Mouse (Mus musculus) midbrain, embryonic 14.5 days (tissue): Measurements from ENCODE around the gene Aff3. TPM values are rescaled to one million over a fixed set of nuclear protein-coding genes. Genes with fewer than 3 reads are reported as not detected.
A peak's percentile ranks its signal among the peaks of the same experiment; 100 is the strongest.

ENCODE experiments used
- ATAC-seq: fragments of 200-750 bp; cut with Nextera tagmentation; 2 replicates; pipeline ENCODE4 v1.8.0; 2017; ENCODE audit warnings: moderate number of reproducible peaks, moderate library complexity; ENCODE audit not compliant: low FRiP score, low TSS enrichment
- DNase-seq: peaks from one replicate; pipeline ENCODE4 v3.0.0-alpha.2; 2015
- H3K27ac ChIP-seq: fragments of 300-500 bp; sonication (generic); replicated peaks from 2 replicates; pipeline ENCODE4 v1.5.1; 2014; ENCODE audit warnings: mild to moderate bottlenecking, low read depth, low read length, moderate library complexity
- H3K27me3 ChIP-seq: fragments of 300-500 bp; sonication (generic); 2 replicates; pipeline ENCODE4 v1.6.1; 2014; ENCODE audit warnings: low read length, control low read depth, mixed read lengths; ENCODE audit not compliant: control insufficient read depth, insufficient read depth
- H3K36me3 ChIP-seq: fragments of 300-500 bp; sonication (generic); 2 replicates; pipeline ENCODE4 v1.6.1; 2014; ENCODE audit warnings: low read length, control low read depth; ENCODE audit not compliant: control insufficient read depth, insufficient read depth
- H3K4me1 ChIP-seq: fragments of 300-500 bp; sonication (generic); 2 replicates; pipeline ENCODE4 v1.6.1; 2014; ENCODE audit warnings: mild to moderate bottlenecking, antibody characterized with exemption, low read length, control low read depth; ENCODE audit not compliant: control insufficient read depth, insufficient read depth
- H3K4me2 ChIP-seq: fragments of 300-500 bp; sonication (generic); 2 replicates; pipeline ENCODE4 v1.6.1; 2014; ENCODE audit warnings: mild to moderate bottlenecking, low read length, moderate library complexity
- H3K4me3 ChIP-seq: fragments of 300-500 bp; sonication (generic); replicated peaks from 2 replicates; pipeline ENCODE4 v1.5.1; 2014; ENCODE audit warnings: low read depth, low read length
- H3K9ac ChIP-seq: fragments of 300-500 bp; sonication (generic); replicated peaks from 2 replicates; pipeline ENCODE4 v1.6.1; 2014; ENCODE audit warnings: mild to moderate bottlenecking, low read length, moderate library complexity
- H3K9me3 ChIP-seq: fragments of 300-500 bp; sonication (generic); 2 replicates; pipeline ENCODE4 v1.6.1; 2016; ENCODE audit warnings: low read length, control low read depth, mixed read lengths; ENCODE audit not compliant: control insufficient read depth
- WGBS: fragments of 180-500 bp; shearing (Covaris S2); extraction: QIAGEN DNeasy Blood & Tissue Kit; methylation state at CpG from one replicate; pipeline ENCODE4 v1.1.7; 2014; 5-methylcytosine and 5-hydroxymethylcytosine counted together
- polyA plus RNA-seq: library from polyadenylated mRNA; unstranded; fragments of >200 nt; fragmentation: Nextera tagmentation; extraction: Ambion mirVana; gene quantifications from 2 replicates; pipeline ENCODE4 v1.2.1, GENCODE M21; 2014

Gene Aff3
- polyA plus RNA-seq, 1 experiment from 2014 or later: 20.3 TPM

DNA sequence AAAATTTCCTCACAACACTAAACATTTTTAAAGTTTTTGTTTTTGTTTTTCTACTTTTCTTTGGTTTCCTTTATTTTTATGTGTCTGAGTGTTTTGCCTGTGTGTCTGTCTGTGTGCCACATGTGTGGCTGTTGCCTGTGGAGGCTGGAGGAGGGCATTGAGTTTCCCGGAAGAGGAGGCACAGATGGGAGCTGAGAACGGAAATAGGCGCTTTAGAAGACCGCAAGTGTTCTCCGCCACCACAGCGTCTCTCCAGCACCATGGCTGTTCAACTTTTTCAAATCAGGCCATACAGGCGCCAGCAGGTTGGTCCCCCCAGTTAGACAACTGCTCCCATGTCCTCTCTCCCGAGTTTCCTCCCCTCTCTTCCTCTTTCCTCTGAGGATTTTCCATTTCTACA lies 155.5 kb downstream of the Aff3 start:
- Histone ChIP-seq H3K27ac (no peak overlapping the region), H3K9ac (no peak overlapping the region), H3K27me3 (no peaks in the 10 kb centered on the region), H3K4me2 (no peak overlapping the region), H3K36me3 (no peaks in the 10 kb centered on the region), H3K4me3 (no peak overlapping the region), H3K9me3 (no peaks in the 10 kb centered on the region), H3K4me1 (peaks cover 23% of the 10 kb centered on the region)
- ATAC-seq: no peak
- no peak for DNase-seq
- WGBS: 91% methylated on average over 8 of the region's 8 CpGs

DNA sequence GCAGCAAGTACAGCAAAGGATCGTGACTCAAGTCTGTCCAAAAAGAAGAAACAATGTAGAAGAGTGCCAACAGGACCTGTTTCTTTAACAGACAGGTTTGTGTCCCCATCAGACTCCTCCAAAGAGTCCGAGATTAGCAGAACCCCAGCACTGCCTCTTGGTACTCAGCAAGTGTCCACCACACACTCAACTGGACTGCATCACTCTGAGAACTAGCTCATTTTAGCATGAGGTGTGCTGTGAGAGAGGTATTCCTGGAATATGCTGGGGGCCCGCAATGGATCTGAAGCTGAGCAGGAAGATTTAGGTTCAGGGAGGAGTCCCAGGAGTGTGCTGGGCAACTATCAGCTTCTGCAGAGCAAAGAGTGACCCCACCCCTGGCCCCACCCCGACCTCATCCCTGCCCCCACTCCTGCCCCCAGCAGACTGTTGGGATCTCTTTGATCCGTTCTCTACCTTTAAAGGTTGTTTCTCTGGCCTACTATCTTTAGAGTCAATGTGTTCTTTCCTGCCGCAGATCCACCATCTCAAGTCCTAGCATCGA lies 157.0 kb downstream of the Aff3 start:
- no peak for ATAC-seq
- WGBS: 92% methylated on average over 7 of the region's 7 CpGs

DNA sequence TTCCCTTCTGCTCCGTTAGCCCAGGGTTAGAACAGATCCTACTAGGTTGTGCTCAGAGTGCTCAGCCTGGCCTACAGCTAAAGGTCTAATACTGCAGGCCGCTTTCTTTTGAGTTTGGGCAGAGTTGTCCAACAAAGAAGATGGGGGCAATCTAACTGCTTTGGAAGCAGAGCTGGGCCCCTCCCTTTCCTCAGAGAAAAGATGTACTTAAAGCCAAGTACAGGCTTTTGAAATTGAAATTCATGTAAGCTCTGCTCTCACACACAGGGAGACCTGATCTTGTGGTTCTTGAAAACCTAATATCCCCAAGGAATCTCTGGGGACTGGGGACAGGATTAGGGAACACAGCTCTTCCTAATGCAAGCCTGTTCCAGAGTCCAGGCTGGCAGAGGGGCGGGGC lies 158.4 kb downstream of the Aff3 start:
- H3K36me3 ChIP-seq: no peaks in the 10 kb centered on the region
- H3K9ac ChIP-seq: no peak overlapping the region
- H3K4me1 ChIP-seq: peaks cover 22% of the 10 kb centered on the region
- DNase-seq: no peak
- no peak for ATAC-seq
- H3K27ac ChIP-seq: no peak overlapping the region
- no peak overlapping the region for H3K4me2 ChIP-seq
- no peaks in the 10 kb centered on the region for H3K27me3 ChIP-seq
- 83% methylated on average over 3 of the region's 3 CpGs for WGBS
- no peaks in the 10 kb centered on the region for H3K9me3 ChIP-seq
- H3K4me3 ChIP-seq: no peak overlapping the region

More for the DNA sequence above, 157.0 kb downstream of the Aff3 start:
- Histone ChIP-seq H3K9me3 (no peaks in the 10 kb centered on the region), H3K9ac (no peak overlapping the region), H3K4me3 (no peak overlapping the region), H3K4me2 (no peak overlapping the region), H3K36me3 (no peaks in the 10 kb centered on the region), H3K27me3 (no peaks in the 10 kb centered on the region), H3K4me1 (peaks cover 26% of the 10 kb centered on the region), H3K27ac (no peak overlapping the region)
- no peak for DNase-seq

DNA sequence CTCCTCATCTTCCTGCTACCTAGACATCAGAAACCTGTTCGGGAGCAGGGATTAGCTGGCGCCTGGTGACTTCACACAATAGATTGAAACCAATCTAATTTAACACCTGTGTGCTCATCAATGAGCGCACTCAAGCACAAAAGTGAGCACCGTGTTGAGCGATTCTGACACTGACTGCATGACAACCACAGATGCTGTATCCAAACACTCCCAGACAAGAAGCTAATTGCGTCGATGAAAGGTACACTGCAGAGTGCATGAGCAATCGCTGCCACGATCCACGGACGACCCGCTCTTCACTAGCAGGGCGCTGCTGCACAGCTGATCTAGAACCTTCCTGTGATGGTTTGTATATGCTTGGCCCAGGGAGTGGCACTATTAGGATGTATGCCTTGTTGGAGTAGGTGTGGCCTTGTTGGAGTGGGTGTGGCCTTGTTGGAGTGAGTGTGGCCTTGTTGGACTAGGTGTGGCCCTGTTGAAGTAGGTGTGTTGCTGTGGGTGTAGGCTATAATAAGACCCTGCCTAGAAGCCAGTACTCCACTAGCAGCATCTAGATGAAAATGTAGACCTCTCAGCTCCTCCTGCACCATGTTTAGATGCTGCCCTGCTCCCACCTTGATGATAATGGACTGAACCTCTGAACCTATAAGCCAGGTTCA lies 161.2 kb downstream of the Aff3 start:
- 49% methylated on average over 13 of the region's 13 CpGs for WGBS
- peak; percentile 27; the same call in 1 of the 2 replicates for ATAC-seq
- Histone ChIP-seq H3K4me3 (no peak overlapping the region), H3K9ac (no peak overlapping the region), H3K9me3 (no peaks in the 10 kb centered on the region), H3K27ac (peak overlapping the region; percentile 52), H3K27me3 (no peaks in the 10 kb centered on the region), H3K36me3 (no peaks in the 10 kb centered on the region), H3K4me2 (no peak overlapping the region), H3K4me1 (peaks cover 16% of the 10 kb centered on the region)
- peak; percentile 59 for DNase-seq

DNA sequence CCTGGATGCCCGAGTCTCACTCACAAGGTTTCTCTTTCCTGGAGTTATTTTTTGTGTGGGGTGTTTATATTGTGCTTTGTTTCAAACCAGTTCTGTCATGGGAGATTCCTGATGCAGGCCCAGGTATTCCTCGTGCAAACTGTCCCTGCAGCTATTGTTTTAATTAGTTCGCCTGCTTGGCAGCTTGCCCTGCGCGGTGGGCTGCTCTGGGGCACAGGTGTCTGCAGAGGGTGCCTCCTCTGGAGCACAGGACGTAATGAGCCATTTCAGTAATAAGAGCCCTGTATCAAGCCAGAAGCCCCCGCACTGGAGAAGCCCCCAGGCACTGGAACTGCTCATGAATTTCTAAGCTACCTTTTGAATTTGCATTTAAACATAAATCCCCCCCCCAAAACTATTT lies 162.0 kb downstream of the Aff3 start:
- peak; percentile 67 for DNase-seq
- H3K9ac ChIP-seq: 0 out of 2 replicates have a peak overlapping the region, but pooled peaks have one; percentile 3
- ATAC-seq: peak; percentile 53; the same call in 1 of the 2 replicates
- no peak overlapping the region for H3K4me2 ChIP-seq
- H3K9me3 ChIP-seq: no peaks in the 10 kb centered on the region
- H3K27ac ChIP-seq: peak overlapping the region; percentile 63; the same call in 1 of the 2 replicates
- H3K36me3 ChIP-seq: no peaks in the 10 kb centered on the region
- peaks cover 18% of the 10 kb centered on the region for H3K4me1 ChIP-seq
- H3K27me3 ChIP-seq: no peaks in the 10 kb centered on the region
- no peak overlapping the region for H3K4me3 ChIP-seq
- WGBS: 27% methylated on average over 7 of the region's 7 CpGs

DNA sequence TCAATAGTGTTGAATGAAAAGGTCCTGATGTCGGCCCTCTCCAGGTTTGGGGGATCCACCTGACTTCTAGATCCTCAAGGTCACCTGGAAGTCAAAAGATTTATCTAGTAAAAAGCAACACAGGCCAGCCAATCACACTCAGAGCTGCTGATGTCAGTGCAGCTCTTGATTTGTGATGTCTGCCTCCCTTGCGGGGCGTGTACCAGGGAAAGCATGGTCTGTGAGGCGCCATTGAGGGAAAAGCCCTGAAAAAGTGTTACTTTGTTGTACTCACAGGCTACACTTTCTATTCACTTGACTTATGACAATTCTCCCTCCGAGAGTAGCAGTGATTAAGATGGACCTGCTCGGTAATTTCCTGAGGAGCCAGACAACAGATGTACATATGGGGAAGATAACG lies 163.5 kb downstream of the Aff3 start:
- no peak overlapping the region for H3K4me2 ChIP-seq
- WGBS: 91% methylated on average over 7 of the region's 7 CpGs
- no peak for ATAC-seq

DNA sequence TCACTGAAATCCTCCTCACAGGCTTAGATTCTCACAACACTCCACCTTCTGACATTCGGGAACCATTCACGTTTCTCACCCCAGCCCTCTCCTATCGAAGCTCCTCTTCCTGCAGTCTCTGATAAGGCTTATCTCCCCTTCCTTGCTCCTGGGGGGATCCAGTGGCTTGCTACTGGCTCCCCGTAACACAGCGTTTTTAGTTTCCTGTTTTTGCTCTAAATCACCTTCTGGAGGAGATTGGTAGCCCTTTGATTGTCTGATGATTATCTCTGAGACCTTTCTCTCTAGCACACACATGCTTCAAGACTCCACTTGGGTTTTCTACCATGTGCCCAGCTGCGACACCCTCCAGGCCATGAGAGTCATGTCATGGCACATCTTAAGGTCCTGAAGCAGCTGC lies 165.3 kb downstream of the Aff3 start:
- H3K36me3 ChIP-seq: no peaks in the 10 kb centered on the region
- no peaks in the 10 kb centered on the region for H3K27me3 ChIP-seq
- ATAC-seq: no peak
- no peak for DNase-seq
- no peak overlapping the region for H3K9ac ChIP-seq
- H3K27ac ChIP-seq: no peak overlapping the region
- no peak overlapping the region for H3K4me2 ChIP-seq
- H3K4me1 ChIP-seq: peaks cover 25% of the 10 kb centered on the region
- no peak overlapping the region for H3K4me3 ChIP-seq
- 81% methylated on average over 6 of the region's 6 CpGs for WGBS
- H3K9me3 ChIP-seq: no peaks in the 10 kb centered on the region

More for the DNA sequence above, 163.5 kb downstream of the Aff3 start:
- no peak overlapping the region for H3K4me3 ChIP-seq
- DNase-seq: no peak
- no peak overlapping the region for H3K27ac ChIP-seq
- no peaks in the 10 kb centered on the region for H3K9me3 ChIP-seq
- no peaks in the 10 kb centered on the region for H3K36me3 ChIP-seq
- peaks cover 25% of the 10 kb centered on the region for H3K4me1 ChIP-seq
- H3K27me3 ChIP-seq: no peaks in the 10 kb centered on the region
- no peak overlapping the region for H3K9ac ChIP-seq

DNA sequence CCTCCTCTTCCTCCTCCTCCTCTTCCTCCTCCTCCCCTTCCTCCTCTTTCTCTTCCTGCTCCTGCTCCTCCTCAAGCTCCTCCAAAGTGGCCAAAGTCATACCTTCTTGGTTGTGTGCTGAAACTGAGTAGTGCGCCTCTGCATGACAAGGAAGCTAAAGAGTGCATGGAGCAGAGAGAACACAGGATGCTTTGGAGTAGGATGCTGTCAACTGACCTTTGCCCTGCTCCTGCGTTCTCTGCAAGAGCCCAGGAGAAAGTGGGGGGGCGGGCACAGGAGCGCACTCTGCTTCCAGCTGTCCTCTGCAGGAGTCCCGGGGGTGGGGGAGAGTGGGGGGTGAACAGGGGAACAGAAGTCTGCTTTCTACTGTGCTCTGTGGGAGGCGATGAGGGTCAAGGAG lies 167.2 kb downstream of the Aff3 start:
- 29% methylated on average over 6 of the region's 6 CpGs for WGBS

More for the DNA sequence above, 167.2 kb downstream of the Aff3 start:
- DNase-seq: no peak
- Histone ChIP-seq H3K4me3 (no peak overlapping the region), H3K27me3 (no peaks in the 10 kb centered on the region), H3K4me2 (no peak overlapping the region), H3K4me1 (peaks cover 16% of the 10 kb centered on the region), H3K27ac (peak overlapping the region; percentile 57), H3K9ac (no peak overlapping the region), H3K9me3 (no peaks in the 10 kb centered on the region), H3K36me3 (no peaks in the 10 kb centered on the region)
- no peak for ATAC-seq
